Mouse (Mus musculus): ENCODE measurements at regions not wholly inside any gene's neighbourhood (a gene's known extent, or its start where the extent isn't known, plus 50 kb on each side); places are given as distances from the start of the nearest gene placed in this dataset.

DNA sequence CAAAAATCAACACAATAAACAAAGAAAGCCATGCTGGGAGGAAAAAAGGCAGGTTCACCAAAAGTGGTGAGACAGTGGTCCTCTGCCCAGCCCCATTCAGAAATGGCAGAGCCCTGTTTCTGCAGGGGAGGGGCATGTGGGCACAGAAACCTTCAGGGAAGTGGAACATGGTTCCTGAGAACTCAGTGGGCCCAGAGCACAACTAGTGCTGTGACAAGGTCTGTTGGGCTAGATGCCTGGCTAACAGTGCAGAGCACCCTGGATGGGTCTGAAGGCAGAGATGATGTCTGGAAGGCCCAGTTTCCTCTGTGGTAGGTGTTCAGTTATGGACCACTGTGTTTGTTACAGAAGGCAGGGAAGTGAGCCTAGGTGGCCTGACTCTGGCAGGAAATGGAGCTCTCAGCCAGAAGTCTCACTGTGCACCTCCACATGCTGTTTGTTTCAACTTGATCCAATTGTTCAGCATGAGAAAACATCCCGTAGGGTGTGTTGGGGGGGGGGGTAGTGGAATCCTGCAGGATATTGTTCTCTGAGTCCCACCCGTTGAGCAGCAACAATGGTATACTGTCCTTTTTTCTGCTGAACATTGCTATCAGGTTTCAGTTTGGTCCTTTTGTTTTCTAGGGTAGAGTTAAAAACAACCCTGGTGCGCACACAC lies 101.9 kb upstream of the Afdn start:
- WGBS (ENCODE audit: insufficient replicate concordance): 54% methylated on average over 3 of the region's 3 CpGs
- Histone ChIP-seq H3K27me3 (ENCODE audit: control insufficient read depth, insufficient read depth, low read length) (no peaks in the 10 kb centered on the region), H3K9me3 (ENCODE audit: control insufficient read depth, low read length) (no peaks in the 10 kb centered on the region), H3K27ac (no peak overlapping the region), H3K4me3 (ENCODE audit: insufficient read depth in 1 of 2, low read depth in 2 of 2, low read length in 2 of 2) (no peak overlapping the region), H3K4me1 (replicated peaks; ENCODE audit: control insufficient read depth in 2 of 2, insufficient read depth in 2 of 2, low read length in 1 of 2) (peaks cover 0 to 7% of the 10 kb centered on the region in 2 experiments; a peak in 2 of 4 replicates), H3K4me2 (ENCODE audit: low read depth) (no peak overlapping the region), H3K36me3 (replicated peaks; ENCODE audit: control insufficient read depth, insufficient read depth, low read depth) (no peaks in the 10 kb centered on the region), H3K9ac (replicated peaks) (no peak overlapping the region)
- DNase-seq (ENCODE audit: low read depth in 3 of 3, low spot score in 3 of 3) (no peak), ATAC-seq (ENCODE audit: insufficient read depth) (no peak)
- TF ChIP-seq CTCF (IDR thresholded peaks at IDR 0.05; ENCODE audit: low read depth) (no peak), EP300 (IDR thresholded peaks at IDR 0.05; ENCODE audit: low read depth) (no peak)

DNA sequence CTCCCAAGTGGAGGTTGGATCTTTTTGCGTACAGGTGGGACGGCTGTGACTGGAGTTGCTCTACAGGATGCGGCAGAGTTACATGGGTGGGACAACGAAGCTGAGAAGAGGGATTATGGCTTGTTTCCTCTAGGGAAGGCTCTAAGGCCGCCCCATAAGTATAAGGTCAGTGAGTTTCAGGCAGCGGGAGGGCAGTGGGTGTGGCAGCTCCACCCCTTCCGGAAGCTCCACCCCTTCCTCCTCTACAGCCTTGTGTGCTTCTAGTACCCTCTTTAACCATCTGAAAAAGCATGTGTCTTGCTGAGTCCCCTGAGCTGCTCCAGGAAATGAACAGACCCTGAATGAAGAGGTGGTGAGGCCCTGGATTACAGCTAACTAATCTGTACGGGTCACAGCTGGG lies 101.2 kb upstream of the Afdn start:
- ATAC-seq (ENCODE audit: insufficient read depth): no peak

DNA sequence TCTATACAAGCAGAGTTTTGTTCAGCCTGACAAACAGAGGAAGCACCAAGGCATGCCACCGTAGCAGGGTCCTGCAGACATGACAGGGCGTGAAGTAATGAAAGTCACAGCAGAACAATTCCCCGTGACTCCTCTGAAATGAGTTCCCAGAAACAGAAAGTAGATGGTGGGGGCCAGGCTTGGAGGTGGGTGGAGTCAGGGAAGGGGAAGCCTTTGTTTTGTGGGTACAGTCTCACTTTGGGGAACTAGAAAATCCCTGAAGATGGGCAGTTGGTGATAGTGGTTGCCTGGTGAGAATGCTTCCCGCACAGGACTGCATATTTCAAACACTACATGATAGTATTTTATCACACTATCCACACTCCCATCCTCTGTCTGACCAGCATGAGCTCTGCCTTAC lies 100.4 kb upstream of the Afdn start:
- H3K4me2 ChIP-seq (ENCODE audit: low read depth): no peak overlapping the region
- H3K4me3 ChIP-seq (ENCODE audit: insufficient read depth in 1 of 2, low read depth in 2 of 2, low read length in 2 of 2): no peak overlapping the region
- DNase-seq (ENCODE audit: low read depth in 3 of 3, low spot score in 3 of 3) (no peak), ATAC-seq (ENCODE audit: insufficient read depth) (no peak)
- 33% methylated on average over 4 of the region's 4 CpGs for WGBS (ENCODE audit: insufficient replicate concordance)
- no peaks in the 10 kb centered on the region for H3K36me3 ChIP-seq (replicated peaks; ENCODE audit: control insufficient read depth, insufficient read depth, low read depth)
- H3K4me1 ChIP-seq (replicated peaks; ENCODE audit: control insufficient read depth in 2 of 2, insufficient read depth in 2 of 2, low read length in 1 of 2): peaks cover 0 to 7% of the 10 kb centered on the region in 2 experiments; a peak in 2 of 4 replicates
- TF ChIP-seq EP300 (IDR thresholded peaks at IDR 0.05; ENCODE audit: low read depth): no peak
- TF ChIP-seq CTCF (IDR thresholded peaks at IDR 0.05; ENCODE audit: low read depth): no peak
- no peak overlapping the region for H3K27ac ChIP-seq
- H3K27me3 ChIP-seq (ENCODE audit: control insufficient read depth, insufficient read depth, low read length): no peaks in the 10 kb centered on the region
- no peak overlapping the region for H3K9ac ChIP-seq (replicated peaks)
- no peaks in the 10 kb centered on the region for H3K9me3 ChIP-seq (ENCODE audit: control insufficient read depth, low read length)

More for the DNA sequence above, 101.2 kb upstream of the Afdn start:
- H3K4me3 ChIP-seq (ENCODE audit: insufficient read depth in 1 of 2, low read depth in 2 of 2, low read length in 2 of 2): no peak overlapping the region
- peaks cover 0 to 7% of the 10 kb centered on the region in 2 experiments; a peak in 2 of 4 replicates for H3K4me1 ChIP-seq (replicated peaks; ENCODE audit: control insufficient read depth in 2 of 2, insufficient read depth in 2 of 2, low read length in 1 of 2)
- 19% methylated on average over 8 of the region's 8 CpGs for WGBS (ENCODE audit: insufficient replicate concordance)
- no peak overlapping the region for H3K9ac ChIP-seq (replicated peaks)
- no peak overlapping the region for H3K4me2 ChIP-seq (ENCODE audit: low read depth)
- H3K36me3 ChIP-seq (replicated peaks; ENCODE audit: control insufficient read depth, insufficient read depth, low read depth): no peaks in the 10 kb centered on the region
- H3K9me3 ChIP-seq (ENCODE audit: control insufficient read depth, low read length): no peaks in the 10 kb centered on the region
- H3K27ac ChIP-seq: no peak overlapping the region
- DNase-seq (ENCODE audit: low read depth in 3 of 3, low spot score in 3 of 3): no peak
- no peaks in the 10 kb centered on the region for H3K27me3 ChIP-seq (ENCODE audit: control insufficient read depth, insufficient read depth, low read length)
- TF ChIP-seq EP300 (IDR thresholded peaks at IDR 0.05; ENCODE audit: low read depth) (no peak), CTCF (IDR thresholded peaks at IDR 0.05; ENCODE audit: low read depth) (no peak)

DNA sequence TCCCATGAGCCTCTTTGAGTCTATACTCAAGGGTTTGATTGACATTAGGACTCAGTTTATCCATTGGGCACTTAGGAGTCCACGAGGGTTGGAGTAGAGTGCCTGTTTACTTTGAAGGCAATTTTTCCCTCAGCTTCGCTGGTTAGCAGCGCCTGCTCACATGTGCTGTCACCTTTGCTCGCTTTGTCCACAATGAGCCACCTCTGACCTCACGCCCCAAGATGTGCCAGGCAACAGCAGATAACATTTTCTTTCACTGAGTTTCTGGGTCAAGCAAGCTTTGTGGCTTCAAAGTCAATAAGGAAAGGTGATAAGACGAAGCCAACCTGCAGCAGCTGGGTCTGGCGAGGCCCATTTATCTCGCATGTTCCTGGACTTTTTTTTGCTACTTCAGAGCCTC lies 99.3 kb upstream of the Afdn start:
- TF ChIP-seq CTCF (IDR thresholded peaks at IDR 0.05; ENCODE audit: low read depth) (no peak), EP300 (IDR thresholded peaks at IDR 0.05; ENCODE audit: low read depth) (no peak)
- Histone ChIP-seq H3K36me3 (replicated peaks; ENCODE audit: control insufficient read depth, insufficient read depth, low read depth) (no peaks in the 10 kb centered on the region), H3K9me3 (ENCODE audit: control insufficient read depth, low read length) (no peaks in the 10 kb centered on the region), H3K4me3 (ENCODE audit: insufficient read depth in 1 of 2, low read depth in 2 of 2, low read length in 2 of 2) (no peak overlapping the region), H3K4me2 (ENCODE audit: low read depth) (no peak overlapping the region), H3K4me1 (replicated peaks; ENCODE audit: control insufficient read depth in 2 of 2, insufficient read depth in 2 of 2, low read length in 1 of 2) (peaks cover 0 to 7% of the 10 kb centered on the region in 2 experiments; a peak in 2 of 4 replicates), H3K27ac (no peak overlapping the region), H3K27me3 (ENCODE audit: control insufficient read depth, insufficient read depth, low read length) (no peaks in the 10 kb centered on the region), H3K9ac (replicated peaks) (no peak overlapping the region)
- DNase-seq (ENCODE audit: low read depth in 3 of 3, low spot score in 3 of 3) (no peak), ATAC-seq (ENCODE audit: insufficient read depth) (no peak)
- 32% methylated on average over 8 of the region's 8 CpGs for whole genome bisulfite sequencing (ENCODE audit: insufficient replicate concordance)

DNA sequence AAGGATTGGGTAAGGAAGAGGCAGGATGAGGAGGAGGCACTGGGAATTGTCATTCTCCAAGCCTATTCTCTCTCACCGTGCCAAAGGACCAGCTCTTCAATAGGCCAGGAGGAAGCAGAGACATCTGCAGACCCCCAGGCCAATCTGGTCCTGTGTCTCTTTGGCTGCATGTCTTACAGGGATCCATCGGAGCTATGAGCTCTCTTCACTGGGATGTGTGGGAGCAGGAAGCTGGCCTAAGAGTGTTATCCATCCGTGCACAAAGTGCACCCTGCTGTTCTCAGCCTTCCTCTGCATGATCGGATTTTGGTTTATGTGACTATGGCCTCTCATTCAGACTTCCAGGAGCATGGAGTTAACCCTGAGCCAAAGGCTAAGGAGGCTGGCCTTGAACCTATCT lies 98.2 kb upstream of the Afdn start:
- Histone ChIP-seq H3K4me3 (ENCODE audit: insufficient read depth in 1 of 2, low read depth in 2 of 2, low read length in 2 of 2) (no peak overlapping the region), H3K4me2 (ENCODE audit: low read depth) (no peak overlapping the region), H3K27me3 (ENCODE audit: control insufficient read depth, insufficient read depth, low read length) (no peaks in the 10 kb centered on the region), H3K27ac (no peak overlapping the region), H3K9me3 (ENCODE audit: control insufficient read depth, low read length) (no peaks in the 10 kb centered on the region), H3K9ac (replicated peaks) (no peak overlapping the region), H3K36me3 (replicated peaks; ENCODE audit: control insufficient read depth, insufficient read depth, low read depth) (no peaks in the 10 kb centered on the region), H3K4me1 (replicated peaks; ENCODE audit: control insufficient read depth in 2 of 2, insufficient read depth in 2 of 2, low read length in 1 of 2) (peaks cover 0 to 7% of the 10 kb centered on the region in 2 experiments; a peak in 2 of 4 replicates)
- ATAC-seq (ENCODE audit: insufficient read depth) (no peak), DNase-seq (ENCODE audit: low read depth in 3 of 3, low spot score in 3 of 3) (no peak)
- WGBS (ENCODE audit: insufficient replicate concordance): 55% methylated on average over 4 of the region's 4 CpGs
- TF ChIP-seq CTCF (IDR thresholded peaks at IDR 0.05; ENCODE audit: low read depth): no peak
- no peak for TF ChIP-seq EP300 (IDR thresholded peaks at IDR 0.05; ENCODE audit: low read depth)

All from liver, embryonic 14.5 days (tissue).